Mouse (Mus musculus) small intestine, adult 2 months (tissue): ENCODE data around the gene Sidt1. TPM values are rescaled to one million over a fixed set of nuclear protein-coding genes. Genes with fewer than 3 reads are reported as not detected.

Experiments
- H3K27ac ChIP-seq: fragments of 200-500 bp; 2 replicates; pipeline ENCODE4 v1.5.1; 2012; ENCODE audit warnings: low read depth, low read length, control low read depth, inconsistent platforms; ENCODE audit not compliant: insufficient read depth
- H3K27me3 ChIP-seq: fragments of 200-500 bp; 2 replicates; pipeline ENCODE4 v1.6.1; 2012; ENCODE audit warnings: mild to moderate bottlenecking, moderate library complexity, low read length, inconsistent platforms; ENCODE audit not compliant: control insufficient read depth, insufficient read depth
- H3K36me3 ChIP-seq: fragments of 200-500 bp; 2 replicates; pipeline ENCODE4 v1.6.1; 2012; ENCODE audit warnings: mild to moderate bottlenecking, low read length, control low read depth, inconsistent platforms; ENCODE audit not compliant: control insufficient read depth, insufficient read depth
- H3K4me1 ChIP-seq: fragments of 200-500 bp; 2 replicates; pipeline ENCODE4 v1.6.1; 2012; ENCODE audit warnings: low read length, inconsistent platforms, mixed read lengths; ENCODE audit not compliant: control insufficient read depth, insufficient read depth, insufficient read length
- H3K4me3 ChIP-seq: fragments of 200-500 bp; 2 replicates; pipeline ENCODE4 v1.5.1; 2012; ENCODE audit warnings: low read depth, mild to moderate bottlenecking, control low read depth, inconsistent platforms, low read length, moderate library complexity
- CTCF ChIP-seq: fragments of 200-500 bp; IDR thresholded peaks from 2 replicates; pipeline ENCODE4 v1.5.1; 2012; ENCODE audit warnings: low read depth, mild to moderate bottlenecking, control low read depth, inconsistent platforms, low read length, moderate library complexity, mixed read lengths; ENCODE audit not compliant: insufficient replicate concordance, insufficient read length; ENCODE audit errors: extremely low read depth
- POLR2A ChIP-seq: fragments of 200-500 bp; IDR thresholded peaks from 2 replicates; pipeline ENCODE4 v1.6.1; 2012; ENCODE audit warnings: low read depth, mild to moderate bottlenecking, control low read depth, inconsistent platforms, low read length, moderate library complexity
- WGBS: fragments of 180-500 bp; shearing (Covaris S2); methylation state at CpG from one replicate; pipeline ENCODE4 v1.1.7; 2018; 5-methylcytosine and 5-hydroxymethylcytosine counted together
- polyA plus RNA-seq: library from polyadenylated mRNA; depleted of rRNA; stranded (reverse); fragments of >200 nt; gene quantifications from 2 replicates; pipeline ENCODE4 v1.2.3, GENCODE M21; 2012

The Sidt1 gene
- polyA plus RNA-seq, 1 experiment = 3.8 TPM

GRCm38 (mm10) chr16:44280806-44281205 lies 52.2 kb downstream of the Sidt1 start:
- TF ChIP-seq CTCF = no peak
- no peak for TF ChIP-seq POLR2A
- Histone ChIP-seq H3K36me3 (no peaks in the 10 kb centered on the region), H3K4me3 (no peak overlapping the region), H3K27me3 (no peaks in the 10 kb centered on the region), H3K27ac (no peak overlapping the region), H3K4me1 (no peaks in the 10 kb centered on the region)
- 83% methylated on average over 2 of the region's 2 CpGs for WGBS

- Histone ChIP-seq H3K27ac (no peak overlapping the region), H3K36me3 (no peaks in the 10 kb centered on the region), H3K4me1 (no peaks in the 10 kb centered on the region), H3K4me3 (no peak overlapping the region), H3K27me3 (no peaks in the 10 kb centered on the region)
- TF ChIP-seq CTCF (no peak), POLR2A (no peak)
- 92% methylated on average over 10 of the region's 10 CpGs for WGBS
These were observed 55.8 kb downstream of the Sidt1 start for GRCm38 (mm10) chr16:44277212-44277611.

GRCm38 (mm10) chr16:44271371-44272038 lies 61.5 kb downstream of the Sidt1 start:
- no peak overlapping the region for H3K27ac ChIP-seq
- no peak overlapping the region for H3K4me3 ChIP-seq
- TF ChIP-seq POLR2A (no peak), CTCF (no peak)
- H3K36me3 ChIP-seq = no peaks in the 10 kb centered on the region
- H3K27me3 ChIP-seq = no peaks in the 10 kb centered on the region
- WGBS = 79% methylated on average over 9 of the region's 9 CpGs
- H3K4me1 ChIP-seq = no peaks in the 10 kb centered on the region

GRCm38 (mm10) chr16:44270606-44271005 lies 62.4 kb downstream of the Sidt1 start:
- H3K27ac ChIP-seq = no peak overlapping the region
- no peaks in the 10 kb centered on the region for H3K36me3 ChIP-seq
- TF ChIP-seq CTCF = no peak
- TF ChIP-seq POLR2A = no peak

GRCm38 (mm10) chr16:44269578-44269977 lies 63.4 kb downstream of the Sidt1 start:
- TF ChIP-seq CTCF = no peak
- TF ChIP-seq POLR2A = no peak
- H3K27me3 ChIP-seq = no peaks in the 10 kb centered on the region
- no peaks in the 10 kb centered on the region for H3K36me3 ChIP-seq
- no peaks in the 10 kb centered on the region for H3K4me1 ChIP-seq
- H3K27ac ChIP-seq = no peak overlapping the region
- H3K4me3 ChIP-seq = no peak overlapping the region
- WGBS = 73% methylated on average over 6 of the region's 6 CpGs

More at GRCm38 (mm10) chr16:44270606-44271005, 62.4 kb downstream of the Sidt1 start:
- Histone ChIP-seq H3K4me1 (no peaks in the 10 kb centered on the region), H3K27me3 (no peaks in the 10 kb centered on the region), H3K4me3 (no peak overlapping the region)
- 38% methylated on average over 5 of the region's 5 CpGs for WGBS

- H3K36me3 ChIP-seq = no peaks in the 10 kb centered on the region
- H3K4me1 ChIP-seq = no peaks in the 10 kb centered on the region
- TF ChIP-seq POLR2A (no peak), CTCF (no peak)
- no peaks in the 10 kb centered on the region for H3K27me3 ChIP-seq
- no peak overlapping the region for H3K4me3 ChIP-seq
- no peak overlapping the region for H3K27ac ChIP-seq
- WGBS = 78% methylated on average over 7 of the region's 7 CpGs
These were observed 64.3 kb downstream of the Sidt1 start for GRCm38 (mm10) chr16:44268541-44269215.

GRCm38 (mm10) chr16:44265562-44265961 lies 67.4 kb downstream of the Sidt1 start:
- no peak overlapping the region for H3K27ac ChIP-seq
- no peaks in the 10 kb centered on the region for H3K36me3 ChIP-seq
- no peaks in the 10 kb centered on the region for H3K4me1 ChIP-seq
- H3K4me3 ChIP-seq = no peak overlapping the region
- H3K27me3 ChIP-seq = no peaks in the 10 kb centered on the region
- no peak for TF ChIP-seq CTCF
- TF ChIP-seq POLR2A = no peak
- WGBS = 87% methylated on average over 6 of the region's 6 CpGs
